ENCODE assay signal across 25 mouse cellular contexts in the genomic region with DNA sequence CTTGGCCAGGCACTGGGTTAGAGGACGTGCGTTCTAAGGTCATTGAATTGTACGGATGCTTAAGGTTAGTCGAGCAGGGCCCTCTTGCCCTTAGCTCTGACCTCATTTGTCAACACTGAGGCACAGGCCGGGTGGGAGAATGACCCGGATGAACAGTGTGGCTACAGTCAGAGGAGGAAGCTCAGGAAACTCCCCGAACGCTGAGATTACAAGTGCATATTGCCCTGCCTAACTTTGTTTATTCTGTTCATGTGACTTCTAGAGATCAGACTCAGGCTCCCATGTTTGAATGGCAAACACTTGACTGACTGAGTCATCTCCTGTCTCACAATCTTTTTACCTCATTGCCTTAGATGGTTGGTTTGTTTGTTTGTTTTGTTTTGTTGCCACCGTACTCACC. TPM values are rescaled to one million over a fixed set of nuclear protein-coding genes. Genes with fewer than 3 reads are reported as not detected.
A peak's percentile ranks its signal among the peaks of the same experiment; 100 is the strongest.
DNase-seq lines count a peak whose midpoint lies in the region; ATAC-seq and TF ChIP-seq lines count a peak whose summit lies in the region.
"Had no signal": no experiment of that assay in that cellular context is flagged by ENCODE, and none has a peak within 500 bp of the region (broad histone marks: within the 10 kb centered on the region; RNA-seq: fewer than 3 reads in every experiment).

No protein-coding gene starts in this region.

- peaks cover 19% of the 10 kb centered on the region for H3K4me1 ChIP-seq in intestine, embryonic 16.5 days (ENCODE audit: control insufficient read depth, insufficient read depth, low read length)
- peaks cover 21% of the 10 kb centered on the region for H3K4me1 ChIP-seq in intestine, embryonic 15.5 days (replicated peaks)
- peaks cover 27% of the 10 kb centered on the region for H3K4me1 ChIP-seq in liver, embryonic 16.5 days (ENCODE audit: control insufficient read depth, low read depth, low read length)
- H3K4me1 ChIP-seq in small intestine, adult 2 months (ENCODE audit: control insufficient read depth, insufficient read depth, insufficient read length, low read length): peaks cover 17% of the 10 kb centered on the region
- H3K4me1 ChIP-seq in limb, embryonic 10.5 days: peaks cover 27% of the 10 kb centered on the region
- H3K4me1 ChIP-seq: hindbrain, embryonic 13.5 days; midbrain, embryonic 13.5 days; neural tube, embryonic 12.5 days had no signal

- peak; percentile 80 for DNase-seq in 416B (ENCODE audit: low read depth)
- DNase-seq in cerebellum, adult 8-10 months: no peak
- DNase-seq in kidney, adult 18-20 months: no peak
- DNase-seq in limb, embryonic 10.5 days (ENCODE audit: low spot score): no peak
- DNase-seq: adrenal gland, postnatal 25 days; cerebellum, adult 9-11 months; forebrain, postnatal 0 days; gastrocnemius, postnatal 36 days; heart, postnatal 36 days; kidney, adult 9 months; kidney, postnatal 14 days; lung, embryonic 14.5 days; retina, postnatal 1 day; right cerebral cortex, postnatal 25 days had no signal

- H3K9ac ChIP-seq in intestine, embryonic 16.5 days (ENCODE audit: low read depth, low read length): no peak overlapping the region
- no peak overlapping the region for H3K9ac ChIP-seq in intestine, embryonic 15.5 days
- H3K9ac ChIP-seq in liver, embryonic 16.5 days (ENCODE audit: low read depth, low read length): no peak overlapping the region
- H3K9ac ChIP-seq: forebrain, postnatal 0 days; heart, embryonic 15.5 days; hindbrain, embryonic 13.5 days; limb, embryonic 12.5 days; lung, embryonic 14.5 days; midbrain, embryonic 13.5 days; neural tube, embryonic 12.5 days had no signal

- H3K36me3 ChIP-seq in intestine, embryonic 16.5 days (ENCODE audit: control insufficient read depth, insufficient read depth, low read length): no peaks in the 10 kb centered on the region
- H3K36me3 ChIP-seq in intestine, embryonic 15.5 days: no peaks in the 10 kb centered on the region
- no peaks in the 10 kb centered on the region for H3K36me3 ChIP-seq in liver, embryonic 16.5 days (ENCODE audit: control insufficient read depth, insufficient read depth)
- no peaks in the 10 kb centered on the region for H3K36me3 ChIP-seq in small intestine, adult 2 months (ENCODE audit: control insufficient read depth, insufficient read depth, low read length)
- no peaks in the 10 kb centered on the region for H3K36me3 ChIP-seq in limb, embryonic 10.5 days
- H3K36me3 ChIP-seq: heart, embryonic 15.5 days; hindbrain, embryonic 13.5 days; limb, embryonic 12.5 days; midbrain, embryonic 13.5 days; neural tube, embryonic 12.5 days had no signal

- no peak for TF ChIP-seq CTCF in small intestine, adult 2 months (IDR thresholded peaks at IDR 0.05; ENCODE audit: extremely low read depth, insufficient read length, insufficient replicate concordance, low read depth, low read length)

- H3K4me3 ChIP-seq in intestine, embryonic 16.5 days (ENCODE audit: low read length): no peak overlapping the region
- H3K4me3 ChIP-seq in intestine, embryonic 15.5 days (replicated peaks): no peak overlapping the region
- H3K4me3 ChIP-seq in liver, embryonic 16.5 days (ENCODE audit: low read depth, low read length): no peak overlapping the region
- no peak overlapping the region for H3K4me3 ChIP-seq in small intestine, adult 2 months (ENCODE audit: low read depth, low read length)
- no peak overlapping the region for H3K4me3 ChIP-seq in limb, embryonic 10.5 days
- H3K4me3 ChIP-seq: heart, embryonic 15.5 days; hindbrain, embryonic 13.5 days; limb, embryonic 12.5 days; megakaryocyte, embryonic 14.5 days; midbrain, embryonic 13.5 days; neural tube, embryonic 12.5 days had no signal

- ATAC-seq in intestine, embryonic 16.5 days: peak; percentile 59; the same call in 1 of the 2 replicates
- ATAC-seq in intestine, embryonic 15.5 days: no peak; the same call in 1 of the 2 replicates
- peak; percentile 48 for ATAC-seq in liver, embryonic 16.5 days (ENCODE audit: low read depth)
- ATAC-seq: CD4-positive, CD25-positive, alpha-beta regulatory T cell, adult 4 months; forebrain, postnatal 0 days; midbrain, embryonic 13.5 days had no signal

- no peak for TF ChIP-seq POLR2A in small intestine, adult 2 months (IDR thresholded peaks at IDR 0.05; ENCODE audit: low read depth, low read length)

- no peaks in the 10 kb centered on the region for H3K27me3 ChIP-seq in intestine, embryonic 16.5 days (replicated peaks; ENCODE audit: control insufficient read depth, insufficient read depth, low read length)
- no peaks in the 10 kb centered on the region for H3K27me3 ChIP-seq in intestine, embryonic 15.5 days (replicated peaks)
- no peaks in the 10 kb centered on the region for H3K27me3 ChIP-seq in liver, embryonic 16.5 days (ENCODE audit: control insufficient read depth, insufficient read depth, low read depth, low read length)
- H3K27me3 ChIP-seq in small intestine, adult 2 months (ENCODE audit: control insufficient read depth, insufficient read depth, low read length): no peaks in the 10 kb centered on the region
- no peaks in the 10 kb centered on the region for H3K27me3 ChIP-seq in limb, embryonic 10.5 days (ENCODE audit: low read depth, poor library complexity, severe bottlenecking)
- H3K27me3 ChIP-seq: heart, embryonic 15.5 days; hindbrain, embryonic 13.5 days; limb, embryonic 12.5 days; megakaryocyte, embryonic 14.5 days; midbrain, embryonic 13.5 days; neural tube, embryonic 12.5 days had no signal

- no peak overlapping the region for H3K27ac ChIP-seq in intestine, embryonic 16.5 days (ENCODE audit: low read length)
- H3K27ac ChIP-seq in intestine, embryonic 15.5 days: no peak overlapping the region
- no peak overlapping the region; the same call in 1 of the 2 replicates for H3K27ac ChIP-seq in liver, embryonic 16.5 days (ENCODE audit: low read length)
- H3K27ac ChIP-seq in small intestine, adult 2 months (ENCODE audit: insufficient read depth, low read depth, low read length): peak overlapping the region; percentile 49; the same call in 1 of the 2 replicates
- H3K27ac ChIP-seq in limb, embryonic 10.5 days: no peak overlapping the region
- H3K27ac ChIP-seq: hindbrain, embryonic 13.5 days; limb, embryonic 12.5 days; midbrain, embryonic 13.5 days; neural tube, embryonic 12.5 days had no signal

- H3K4me2 ChIP-seq in intestine, embryonic 16.5 days (ENCODE audit: low read depth, low read length): no peak overlapping the region
- H3K4me2 ChIP-seq in intestine, embryonic 15.5 days (replicated peaks): no peak overlapping the region
- H3K4me2 ChIP-seq in liver, embryonic 16.5 days (ENCODE audit: low read depth, low read length): no peak overlapping the region
- H3K4me2 ChIP-seq: heart, embryonic 15.5 days; hindbrain, embryonic 13.5 days; limb, embryonic 12.5 days; lung, embryonic 14.5 days; midbrain, embryonic 13.5 days; neural tube, embryonic 12.5 days had no signal

- 49% methylated on average over 9 of the region's 9 CpGs for WGBS in intestine, embryonic 16.5 days
- 51% methylated on average over 9 of the region's 9 CpGs for WGBS in intestine, embryonic 15.5 days
- WGBS in liver, embryonic 16.5 days (ENCODE audit: insufficient replicate concordance): 44% methylated on average over 9 of the region's 9 CpGs
- 44% methylated on average over 9 of the region's 9 CpGs for WGBS in small intestine, adult 2 months
- WGBS in limb, embryonic 10.5 days: 60% methylated on average over 9 of the region's 9 CpGs

- no peaks in the 10 kb centered on the region for H3K9me3 ChIP-seq in intestine, embryonic 16.5 days (ENCODE audit: control insufficient read depth, low read length)
- no peaks in the 10 kb centered on the region for H3K9me3 ChIP-seq in intestine, embryonic 15.5 days
- H3K9me3 ChIP-seq in liver, embryonic 16.5 days (replicated peaks; ENCODE audit: control insufficient read depth, low read length): no peaks in the 10 kb centered on the region
- H3K9me3 ChIP-seq in limb, embryonic 10.5 days (replicated peaks): no peaks in the 10 kb centered on the region
- H3K9me3 ChIP-seq: heart, embryonic 15.5 days; hindbrain, embryonic 13.5 days; limb, embryonic 12.5 days; megakaryocyte, embryonic 14.5 days; midbrain, embryonic 13.5 days; neural tube, embryonic 12.5 days had no signal

RNA-seq across cellular contexts. Expression of a gene that starts 36.2 kb away (rescaled TPM):
- 5.6 and 6.7 TPM in 2 replicates for polyA plus RNA-seq in intestine, embryonic 16.5 days (2015; fragmentation: Nextera tagmentation; extraction: Ambion mirVana)
- 7.2 and 8.2 TPM in 2 replicates for polyA plus RNA-seq in intestine, embryonic 15.5 days (2015; fragmentation: Nextera tagmentation; extraction: Ambion mirVana)
- 3.6 and 4.4 TPM in 2 replicates for polyA plus RNA-seq in liver, embryonic 16.5 days (2015; fragmentation: Nextera tagmentation; extraction: Ambion mirVana)
- polyA plus RNA-seq in small intestine, adult 2 months (2012; rRNA removed): 16.3 and 26.8 TPM in 2 replicates
- polyA plus RNA-seq in limb, embryonic 10.5 days (2016; fragmentation: Nextera tagmentation; extraction: Ambion mirVana): 8.7 and 9.3 TPM in 2 replicates

RNA-seq across cellular contexts. Expression of a gene that starts 37.7 kb away (rescaled TPM):
- polyA plus RNA-seq in intestine, embryonic 16.5 days (2015; fragmentation: Nextera tagmentation; extraction: Ambion mirVana): 1,080 and 1,114 TPM in 2 replicates
- 994 and 1,099 TPM in 2 replicates for polyA plus RNA-seq in intestine, embryonic 15.5 days (2015; fragmentation: Nextera tagmentation; extraction: Ambion mirVana)
- polyA plus RNA-seq in liver, embryonic 16.5 days (2015; fragmentation: Nextera tagmentation; extraction: Ambion mirVana): 122 and 145 TPM in 2 replicates
- 146 and 242 TPM in 2 replicates for polyA plus RNA-seq in small intestine, adult 2 months (2012; rRNA removed)
- polyA plus RNA-seq in limb, embryonic 10.5 days (2016; fragmentation: Nextera tagmentation; extraction: Ambion mirVana): 252 and 286 TPM in 2 replicates
